Mouse (Mus musculus): ENCODE data around the gene Samhd1. TPM values are rescaled to one million over a fixed set of nuclear protein-coding genes. Genes with fewer than 3 reads are reported as not detected.

The Samhd1 gene
- polyA plus RNA-seq, 1 experiment from 2014 or later, result 27.1 TPM

GRCm38 (mm10) chr2:157053124-157053523 lies 81.9 kb downstream of the Samhd1 start:
- Histone ChIP-seq H3K27ac (ENCODE audit: low read length) (no peak overlapping the region), H3K4me3 (ENCODE audit: low read length) (no peak overlapping the region), H3K27me3 (ENCODE audit: insufficient read depth, low read length) (no peaks in the 10 kb centered on the region), H3K9me3 (ENCODE audit: low read length) (no peaks in the 10 kb centered on the region), H3K9ac (replicated peaks; ENCODE audit: low read length) (no peak overlapping the region), H3K36me3 (ENCODE audit: insufficient read depth, low read length) (peaks cover 46% of the 10 kb centered on the region), H3K4me2 (replicated peaks; ENCODE audit: low read depth, low read length) (no peak overlapping the region), H3K4me1 (ENCODE audit: insufficient read depth, low read length) (peaks cover 15% of the 10 kb centered on the region)
- WGBS, result 94% methylated on average over 5 of the region's 5 CpGs
- no peak for ATAC-seq (ENCODE audit: low FRiP score, low TSS enrichment)

- no peak overlapping the region for H3K4me2 ChIP-seq (replicated peaks; ENCODE audit: low read depth, low read length)
- H3K36me3 ChIP-seq (ENCODE audit: insufficient read depth, low read length), result peaks cover 47% of the 10 kb centered on the region
- H3K27me3 ChIP-seq (ENCODE audit: insufficient read depth, low read length), result no peaks in the 10 kb centered on the region
- no peak overlapping the region for H3K4me3 ChIP-seq (ENCODE audit: low read length)
- H3K27ac ChIP-seq (ENCODE audit: low read length), result no peak overlapping the region
- no peak for ATAC-seq (ENCODE audit: low FRiP score, low TSS enrichment)
- peaks cover 8% of the 10 kb centered on the region for H3K4me1 ChIP-seq (ENCODE audit: insufficient read depth, low read length)
- whole genome bisulfite sequencing, result 59% methylated on average over 8 of the region's 8 CpGs
- no peak overlapping the region for H3K9ac ChIP-seq (replicated peaks; ENCODE audit: low read length)
- no peaks in the 10 kb centered on the region for H3K9me3 ChIP-seq (ENCODE audit: low read length)
Observed at GRCm38 (mm10) chr2:157052448-157052847, 82.6 kb downstream of the Samhd1 start.

GRCm38 (mm10) chr2:157049831-157050243 lies 85.2 kb downstream of the Samhd1 start:
- no peak for ATAC-seq (ENCODE audit: low FRiP score, low TSS enrichment)
- no peaks in the 10 kb centered on the region for H3K27me3 ChIP-seq (ENCODE audit: insufficient read depth, low read length)
- H3K36me3 ChIP-seq (ENCODE audit: insufficient read depth, low read length), result peaks cover 59% of the 10 kb centered on the region
- no peak overlapping the region for H3K4me2 ChIP-seq (replicated peaks; ENCODE audit: low read depth, low read length)
- H3K27ac ChIP-seq (ENCODE audit: low read length), result no peak overlapping the region
- H3K9me3 ChIP-seq (ENCODE audit: low read length), result no peaks in the 10 kb centered on the region; the same call in 1 of the 2 replicates
- 70% methylated on average over 8 of the region's 8 CpGs for WGBS
- H3K4me1 ChIP-seq (ENCODE audit: insufficient read depth, low read length), result peaks cover 7% of the 10 kb centered on the region
- no peak overlapping the region for H3K9ac ChIP-seq (replicated peaks; ENCODE audit: low read length)
- no peak overlapping the region for H3K4me3 ChIP-seq (ENCODE audit: low read length)

- no peak overlapping the region for H3K4me2 ChIP-seq (replicated peaks; ENCODE audit: low read depth, low read length)
- peaks cover 61% of the 10 kb centered on the region for H3K36me3 ChIP-seq (ENCODE audit: insufficient read depth, low read length)
- no peak overlapping the region for H3K27ac ChIP-seq (ENCODE audit: low read length)
- peaks cover 7% of the 10 kb centered on the region for H3K4me1 ChIP-seq (ENCODE audit: insufficient read depth, low read length)
- H3K27me3 ChIP-seq (ENCODE audit: insufficient read depth, low read length), result no peaks in the 10 kb centered on the region
- no peak overlapping the region for H3K4me3 ChIP-seq (ENCODE audit: low read length)
- 91% methylated on average over 13 of the region's 13 CpGs for WGBS
- H3K9ac ChIP-seq (replicated peaks; ENCODE audit: low read length), result no peak overlapping the region
- no peak for ATAC-seq (ENCODE audit: low FRiP score, low TSS enrichment)
- no peaks in the 10 kb centered on the region; the same call in 1 of the 2 replicates for H3K9me3 ChIP-seq (ENCODE audit: low read length)
Observed at GRCm38 (mm10) chr2:157048395-157049181, 86.5 kb downstream of the Samhd1 start.

Other genes with a start within 250 kb of the Samhd1 start
- 0.14 and 0.36 TPM in 2 replicates for gene Sla2, start 248.1 kb downstream of the Samhd1 start, polyA plus RNA-seq (2015; fragmentation: Nextera tagmentation; extraction: Ambion mirVana)
- gene Ndrg3, start 143.2 kb downstream of the Samhd1 start, polyA plus RNA-seq (2015; fragmentation: Nextera tagmentation; extraction: Ambion mirVana), result 57.7 and 57.9 TPM in 2 replicates
- 37.9 and 40.2 TPM in 2 replicates for gene Dsn1, start 128.1 kb downstream of the Samhd1 start, polyA plus RNA-seq (2015; fragmentation: Nextera tagmentation; extraction: Ambion mirVana)
- gene Soga1, start 56.0 kb downstream of the Samhd1 start, polyA plus RNA-seq (2015; fragmentation: Nextera tagmentation; extraction: Ambion mirVana), result 2.5 and 3.6 TPM in 2 replicates
- gene Tldc2, start 48.2 kb downstream of the Samhd1 start, polyA plus RNA-seq (2015; fragmentation: Nextera tagmentation; extraction: Ambion mirVana), result 0.53 and 0.71 TPM in 2 replicates
- gene Rbl1, start 69.3 kb upstream of the Samhd1 start, polyA plus RNA-seq (2015; fragmentation: Nextera tagmentation; extraction: Ambion mirVana), result 22.3 and 23.5 TPM in 2 replicates
- gene Rpn2, start 143.8 kb upstream of the Samhd1 start, polyA plus RNA-seq (2015; fragmentation: Nextera tagmentation; extraction: Ambion mirVana), result 324 and 341 TPM in 2 replicates
- gene Mroh8, start 144.3 kb upstream of the Samhd1 start, polyA plus RNA-seq (2015; fragmentation: Nextera tagmentation; extraction: Ambion mirVana), result 0.36 and 0.58 TPM in 2 replicates
- not detected in 2 replicates for gene Ghrh, start 212.2 kb upstream of the Samhd1 start, polyA plus RNA-seq (2015; fragmentation: Nextera tagmentation; extraction: Ambion mirVana)
- gene Manbal, start 232.3 kb upstream of the Samhd1 start, polyA plus RNA-seq (2015; fragmentation: Nextera tagmentation; extraction: Ambion mirVana), result 82.5 and 83.7 TPM in 2 replicates

Data from kidney, embryonic 16.5 days (tissue).